Mouse (Mus musculus): ENCODE measurements around the gene Crybb3. TPM values are rescaled to one million over a fixed set of nuclear protein-coding genes. Genes with fewer than 3 reads are reported as not detected.
"Not testable (repeated sequence)": the region's sequence is repeated elsewhere in the genome, so short reads cannot be mapped to it uniquely, and the experiment has no call there.

Gene Crybb3
- polyA plus RNA-seq, 1 experiment from 2014 or later, result not detected

GRCm38 (mm10) chr5:113115896-113116295, 34.5 kb upstream of the Crybb3 start:
- Histone ChIP-seq H3K27ac (replicated peaks) (no peak overlapping the region), H3K4me1 (replicated peaks) (peaks cover 76% of the 10 kb centered on the region), H3K27me3 (no peaks in the 10 kb centered on the region), H3K9ac (no peak overlapping the region), H3K9me3 (replicated peaks) (no peaks in the 10 kb centered on the region), H3K4me2 (no peak overlapping the region), H3K36me3 (replicated peaks) (no peaks in the 10 kb centered on the region), H3K4me3 (replicated peaks) (no peak overlapping the region)
- ATAC-seq (ENCODE audit: insufficient read depth), result no peak
- 75% methylated on average over 10 of the region's 10 CpGs for WGBS (ENCODE audit: insufficient replicate concordance)

- 15% methylated on average over 20 of the region's 20 CpGs for WGBS (ENCODE audit: insufficient replicate concordance)
- H3K36me3 ChIP-seq (replicated peaks), result no peaks in the 10 kb centered on the region
- H3K4me3 ChIP-seq (replicated peaks), result no peak overlapping the region
- H3K27ac ChIP-seq (replicated peaks), result peak overlapping the region; percentile 64
- H3K4me1 ChIP-seq (replicated peaks), result peaks cover 66% of the 10 kb centered on the region
- H3K9me3 ChIP-seq (replicated peaks), result no peaks in the 10 kb centered on the region
- H3K9ac ChIP-seq, result no peak overlapping the region
- no peaks in the 10 kb centered on the region for H3K27me3 ChIP-seq
- peak overlapping the region; percentile 32 for H3K4me2 ChIP-seq
- ATAC-seq (ENCODE audit: insufficient read depth), result peak; percentile 43
Measured at GRCm38 (mm10) chr5:113114264-113115225, 33.2 kb upstream of the Crybb3 start.

- Histone ChIP-seq H3K36me3 (replicated peaks) (no peaks in the 10 kb centered on the region), H3K9me3 (replicated peaks) (no peaks in the 10 kb centered on the region), H3K27me3 (no peaks in the 10 kb centered on the region), H3K9ac (no peak overlapping the region), H3K4me1 (replicated peaks) (peaks cover 57% of the 10 kb centered on the region), H3K27ac (replicated peaks) (no peak overlapping the region), H3K4me3 (replicated peaks) (no peak overlapping the region), H3K4me2 (no peak overlapping the region)
- 25% methylated on average over 5 of the region's 5 CpGs for WGBS (ENCODE audit: insufficient replicate concordance)
- no peak for ATAC-seq (ENCODE audit: insufficient read depth)
Measured at GRCm38 (mm10) chr5:113113120-113113519, 31.7 kb upstream of the Crybb3 start.

GRCm38 (mm10) chr5:113111336-113111735, 30.0 kb upstream of the Crybb3 start:
- ATAC-seq (ENCODE audit: insufficient read depth), result no peak
- Histone ChIP-seq H3K4me2 (no peak overlapping the region), H3K4me1 (replicated peaks) (peaks cover 65% of the 10 kb centered on the region), H3K4me3 (replicated peaks) (no peak overlapping the region), H3K36me3 (replicated peaks) (no peaks in the 10 kb centered on the region), H3K27me3 (no peaks in the 10 kb centered on the region), H3K9ac (no peak overlapping the region), H3K9me3 (replicated peaks) (no peaks in the 10 kb centered on the region), H3K27ac (replicated peaks) (no peak overlapping the region)
- 18% methylated on average over 4 of the region's 4 CpGs for WGBS (ENCODE audit: insufficient replicate concordance)

- H3K4me1 ChIP-seq (replicated peaks), result peaks cover 64% of the 10 kb centered on the region
- no peak overlapping the region for H3K9ac ChIP-seq
- no peaks in the 10 kb centered on the region for H3K9me3 ChIP-seq (replicated peaks)
- no peaks in the 10 kb centered on the region for H3K27me3 ChIP-seq
- no peak for ATAC-seq (ENCODE audit: insufficient read depth)
- H3K27ac ChIP-seq (replicated peaks), result no peak overlapping the region
- no peak overlapping the region for H3K4me3 ChIP-seq (replicated peaks)
- H3K4me2 ChIP-seq, result no peak overlapping the region
- no peaks in the 10 kb centered on the region for H3K36me3 ChIP-seq (replicated peaks)
- WGBS (ENCODE audit: insufficient replicate concordance), result 7% methylated on average over 1 of the region's 1 CpGs
Measured at GRCm38 (mm10) chr5:113110929-113111328, 29.5 kb upstream of the Crybb3 start.

- H3K4me1 ChIP-seq (replicated peaks), result peaks cover 51% of the 10 kb centered on the region
- H3K4me2 ChIP-seq; H3K4me3 ChIP-seq (replicated peaks); H3K9me3 ChIP-seq (replicated peaks); H3K27ac ChIP-seq (replicated peaks); H3K36me3 ChIP-seq (replicated peaks); H3K9ac ChIP-seq; H3K27me3 ChIP-seq; ATAC-seq (ENCODE audit: insufficient read depth): not testable (repeated sequence)
- WGBS (ENCODE audit: insufficient replicate concordance), result 63% methylated on average over 2 of the region's 2 CpGs
Measured at GRCm38 (mm10) chr5:113109651-113110050, 28.3 kb upstream of the Crybb3 start.

GRCm38 (mm10) chr5:113108165-113108764, 26.9 kb upstream of the Crybb3 start:
- no peak overlapping the region for H3K4me3 ChIP-seq (replicated peaks)
- no peaks in the 10 kb centered on the region for H3K9me3 ChIP-seq (replicated peaks)
- H3K4me2 ChIP-seq, result no peak overlapping the region
- no peak overlapping the region for H3K9ac ChIP-seq
- H3K4me1 ChIP-seq (replicated peaks), result peaks cover 37% of the 10 kb centered on the region
- no peaks in the 10 kb centered on the region for H3K36me3 ChIP-seq (replicated peaks)
- 50% methylated on average over 11 of the region's 11 CpGs for WGBS (ENCODE audit: insufficient replicate concordance)
- no peaks in the 10 kb centered on the region for H3K27me3 ChIP-seq
- 0 out of 2 replicates have a peak overlapping the region, but pooled peaks have one; percentile 29 for H3K27ac ChIP-seq (replicated peaks)
- ATAC-seq (ENCODE audit: insufficient read depth), result no peak

GRCm38 (mm10) chr5:113107709-113108108, 26.3 kb upstream of the Crybb3 start:
- H3K27me3 ChIP-seq, result no peaks in the 10 kb centered on the region
- peaks cover 32% of the 10 kb centered on the region for H3K4me1 ChIP-seq (replicated peaks)
- 58% methylated on average over 3 of the region's 3 CpGs for WGBS (ENCODE audit: insufficient replicate concordance)
- H3K9ac ChIP-seq, result no peak overlapping the region
- H3K4me2 ChIP-seq, result no peak overlapping the region
- ATAC-seq (ENCODE audit: insufficient read depth), result peak; percentile 47
- no peaks in the 10 kb centered on the region for H3K9me3 ChIP-seq (replicated peaks)
- H3K4me3 ChIP-seq (replicated peaks), result no peak overlapping the region
- no peaks in the 10 kb centered on the region for H3K36me3 ChIP-seq (replicated peaks)
- H3K27ac ChIP-seq (replicated peaks), result 0 out of 2 replicates have a peak overlapping the region, but pooled peaks have one; percentile 29

- WGBS (ENCODE audit: insufficient replicate concordance), result 72% methylated on average over 7 of the region's 7 CpGs
- H3K27ac ChIP-seq (replicated peaks), result no peak overlapping the region
- H3K9me3 ChIP-seq (replicated peaks), result no peaks in the 10 kb centered on the region
- H3K4me1 ChIP-seq (replicated peaks), result peaks cover 27% of the 10 kb centered on the region
- no peaks in the 10 kb centered on the region for H3K36me3 ChIP-seq (replicated peaks)
- no peak overlapping the region for H3K9ac ChIP-seq
- H3K4me2 ChIP-seq, result no peak overlapping the region
- no peak overlapping the region for H3K4me3 ChIP-seq (replicated peaks)
- H3K27me3 ChIP-seq, result no peaks in the 10 kb centered on the region
- ATAC-seq (ENCODE audit: insufficient read depth), result no peak
Measured at GRCm38 (mm10) chr5:113106594-113106993, 25.2 kb upstream of the Crybb3 start.

- H3K27ac ChIP-seq (replicated peaks), result no peak overlapping the region
- no peaks in the 10 kb centered on the region for H3K9me3 ChIP-seq (replicated peaks)
- no peak overlapping the region for H3K4me3 ChIP-seq (replicated peaks)
- WGBS (ENCODE audit: insufficient replicate concordance), result 79% methylated on average over 4 of the region's 4 CpGs
- ATAC-seq (ENCODE audit: insufficient read depth), result no peak
- no peak overlapping the region for H3K9ac ChIP-seq
- H3K27me3 ChIP-seq, result no peaks in the 10 kb centered on the region
- H3K4me2 ChIP-seq, result no peak overlapping the region
- 0 out of 2 replicates have a peak, but pooled peaks cover 2% of the 10 kb centered on the region for H3K36me3 ChIP-seq (replicated peaks)
- H3K4me1 ChIP-seq (replicated peaks), result peaks cover 17% of the 10 kb centered on the region
Measured at GRCm38 (mm10) chr5:113105481-113105880, 24.1 kb upstream of the Crybb3 start.

GRCm38 (mm10) chr5:113105035-113105434, 23.7 kb upstream of the Crybb3 start:
- Histone ChIP-seq H3K4me1 (replicated peaks) (peaks cover 17% of the 10 kb centered on the region), H3K4me2 (no peak overlapping the region), H3K27ac (replicated peaks) (no peak overlapping the region), H3K9me3 (replicated peaks) (no peaks in the 10 kb centered on the region), H3K27me3 (no peaks in the 10 kb centered on the region), H3K4me3 (replicated peaks) (no peak overlapping the region), H3K9ac (no peak overlapping the region), H3K36me3 (replicated peaks) (0 out of 2 replicates have a peak, but pooled peaks cover 4% of the 10 kb centered on the region)
- no peak for ATAC-seq (ENCODE audit: insufficient read depth)
- WGBS (ENCODE audit: insufficient replicate concordance), result 66% methylated on average over 9 of the region's 9 CpGs

Data from liver, embryonic 15.5 days (tissue).